Mouse (Mus musculus) spleen, adult 2 months (tissue): ENCODE data around the gene Vill.

ENCODE experiments used
- CTCF ChIP-seq: fragments of 200-500 bp; IDR thresholded peaks from 2 replicates; pipeline ENCODE4 v1.5.1; 2011; ENCODE audit warnings: mild to moderate bottlenecking, inconsistent platforms; ENCODE audit not compliant: insufficient read depth, insufficient read length, insufficient replicate concordance; ENCODE audit errors: extremely low read depth
- POLR2A ChIP-seq: fragments of 200-500 bp; IDR thresholded peaks from 2 replicates; pipeline ENCODE4 v1.6.1; 2011; ENCODE audit warnings: low read depth, low read length, inconsistent platforms

DNA sequence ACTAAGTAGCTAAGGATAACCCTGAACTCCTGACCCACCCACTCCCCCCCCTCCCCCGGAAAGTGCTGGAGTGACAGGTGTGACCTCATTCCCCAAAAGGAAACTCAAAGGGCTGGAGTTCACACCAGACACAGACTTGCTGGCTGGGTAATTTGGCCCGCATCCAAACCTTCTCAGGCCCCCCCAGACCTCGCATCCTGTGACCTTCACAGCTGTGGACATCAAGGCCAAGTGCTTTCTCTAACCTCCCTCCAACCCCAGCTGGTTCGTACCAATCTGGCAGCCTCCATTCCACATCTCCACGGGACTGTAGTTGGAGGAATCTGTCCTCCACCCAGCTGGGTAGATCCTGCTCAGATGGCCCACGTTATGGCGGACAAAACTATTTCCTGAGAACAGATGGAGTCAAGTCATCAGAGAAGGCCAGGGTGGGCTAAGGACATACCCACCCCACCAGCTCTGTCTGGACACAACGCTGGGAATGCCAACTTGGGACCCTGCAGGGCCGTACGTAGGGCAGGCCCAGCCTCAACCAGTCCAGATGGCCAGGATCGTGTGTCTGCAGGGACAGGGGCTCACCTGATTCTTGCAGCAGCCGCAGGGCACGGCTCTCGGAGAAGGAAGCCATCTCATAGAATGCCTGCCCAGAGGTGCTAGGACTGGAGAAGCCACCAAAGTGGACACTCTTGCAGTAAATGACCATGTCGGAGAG is 20.8 kb downstream of the Vill start:
- no peak for TF ChIP-seq CTCF
- no peak for TF ChIP-seq POLR2A
